Mouse (Mus musculus) ES-Bruce4 (cell line): ENCODE data around the gene Dcakd.

Experiments
- CTCF ChIP-seq: IDR thresholded peaks from one replicate; pipeline ENCODE4 v1.8.1; 2011; ENCODE audit warnings: low read depth, low read length
- EP300 ChIP-seq: IDR thresholded peaks from 2 replicates; pipeline ENCODE4 v1.6.1; 2011; ENCODE audit warnings: low read depth, low read length; ENCODE audit not compliant: insufficient read depth
- POLR2A ChIP-seq: IDR thresholded peaks from one replicate; pipeline ENCODE4 v1.8.1; 2011; ENCODE audit warnings: low read length; ENCODE audit not compliant: insufficient read depth

DNA sequence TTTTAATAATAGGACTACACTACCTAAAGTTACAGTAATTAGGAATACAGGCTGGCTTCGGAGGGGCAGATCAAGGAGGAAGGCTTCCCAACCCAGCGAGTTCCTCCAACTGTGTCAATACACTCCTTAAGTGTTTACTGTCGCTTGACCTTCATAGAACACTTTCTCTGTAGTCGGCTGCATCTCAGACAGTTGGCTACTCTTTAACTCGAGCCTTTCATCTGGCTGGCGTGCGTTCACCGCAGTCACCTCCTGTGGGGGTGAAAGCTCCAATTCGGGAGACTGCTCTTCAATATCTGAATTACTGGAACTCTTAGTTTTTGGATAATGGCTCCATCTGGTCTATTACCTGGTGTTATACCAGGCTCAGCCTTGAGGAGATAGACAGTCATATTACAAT is 10.5 kb downstream of the Dcakd start:
- TF ChIP-seq CTCF (no peak), POLR2A (no peak), EP300 (no peak)
